Mouse (Mus musculus): ENCODE results near the gene Akap2.
A peak's percentile ranks its signal among the peaks of the same experiment; 100 is the strongest.

Gene Akap2

DNA sequence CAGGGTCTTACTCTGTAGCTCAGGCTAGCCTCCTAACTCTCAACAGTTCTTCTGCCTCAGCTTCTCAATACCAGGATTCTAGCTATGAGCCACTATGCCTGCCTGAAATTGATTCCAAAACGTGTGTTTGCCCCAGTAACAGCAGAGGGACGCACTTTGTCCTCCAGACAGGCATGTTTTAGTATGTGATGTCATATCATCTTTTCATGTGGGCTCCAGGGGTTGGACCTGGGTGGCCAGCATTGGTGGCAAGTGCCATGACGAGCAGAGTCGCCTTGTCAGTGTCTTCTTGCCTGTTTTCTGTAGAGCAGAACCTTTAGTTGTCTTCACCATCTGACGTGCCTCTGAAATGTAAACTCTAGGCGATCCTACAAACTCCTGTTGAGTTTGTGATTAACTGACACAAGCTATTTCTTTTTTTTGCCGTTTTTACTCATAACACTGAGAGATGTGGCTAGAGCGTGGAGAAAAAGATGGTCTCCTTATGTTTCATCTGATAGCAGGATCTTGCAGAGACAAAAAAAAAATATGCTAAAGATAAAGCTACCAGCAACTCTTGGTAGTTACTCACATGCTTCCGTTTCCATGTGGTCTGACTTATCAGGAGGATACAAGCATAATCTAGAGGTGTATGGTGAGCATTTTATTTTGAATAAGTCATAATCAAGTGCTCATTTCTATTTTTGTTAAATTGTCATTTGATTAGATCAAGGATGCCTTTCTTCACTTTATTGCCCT lies 80.3 kb downstream of the Akap2 start:
- no peak for DNase-seq (ENCODE audit: low spot score)

DNA sequence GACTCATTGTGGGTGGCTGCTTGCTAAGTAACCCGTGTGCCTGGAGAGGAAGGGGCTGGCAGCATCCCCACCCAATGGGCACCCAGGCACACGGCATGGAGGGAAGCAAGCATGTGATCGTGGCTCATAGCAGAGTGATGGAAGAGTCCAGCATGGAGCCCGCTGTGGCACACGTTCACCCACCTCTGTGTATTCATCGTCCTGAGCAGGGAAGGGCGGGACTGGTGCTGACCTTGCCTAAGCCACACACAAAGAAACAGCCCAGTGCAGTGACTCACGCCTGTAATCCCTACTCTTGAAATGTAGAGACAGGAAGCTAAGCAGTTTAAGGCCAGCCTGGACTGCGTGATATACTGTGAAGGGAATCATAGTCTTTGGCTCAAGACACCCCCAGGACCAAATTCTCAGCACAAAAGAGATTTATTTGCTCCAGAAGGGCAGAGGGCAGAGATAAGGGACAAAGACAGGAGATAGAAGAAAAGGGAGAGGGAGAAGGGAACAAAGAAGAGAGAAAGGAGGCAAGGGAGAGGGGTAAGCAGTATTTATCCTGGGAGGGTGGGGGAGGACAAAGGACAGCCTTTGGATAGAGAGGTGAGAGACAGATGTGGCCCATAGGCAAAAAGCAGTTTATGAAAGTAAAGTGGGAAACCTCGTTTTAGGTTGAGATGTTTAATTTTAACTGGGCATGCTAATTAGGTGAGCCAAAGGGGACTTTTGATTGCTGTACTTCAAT lies 81.0 kb downstream of the Akap2 start:
- DNase-seq (ENCODE audit: low spot score) = no peak

DNA sequence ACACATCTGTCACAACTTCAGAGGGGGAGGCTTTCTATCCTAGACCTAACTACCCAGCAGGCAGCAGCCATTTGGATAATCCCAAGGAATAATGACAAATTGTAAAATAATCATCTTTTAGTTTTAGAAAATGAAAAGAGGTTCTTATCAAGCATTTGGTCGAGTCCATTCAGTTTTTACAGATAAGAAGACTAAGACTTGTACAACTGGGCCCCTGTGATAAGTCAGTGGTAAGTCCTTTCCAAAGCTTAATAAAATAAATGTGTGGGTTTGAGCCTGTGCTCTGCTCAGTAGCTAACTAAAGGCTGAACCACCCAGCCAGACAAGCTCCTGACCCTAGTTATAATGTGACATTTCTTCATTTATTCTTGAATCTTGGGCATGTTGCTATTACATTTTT lies 81.8 kb downstream of the Akap2 start:
- no peak for DNase-seq (ENCODE audit: low spot score)

DNA sequence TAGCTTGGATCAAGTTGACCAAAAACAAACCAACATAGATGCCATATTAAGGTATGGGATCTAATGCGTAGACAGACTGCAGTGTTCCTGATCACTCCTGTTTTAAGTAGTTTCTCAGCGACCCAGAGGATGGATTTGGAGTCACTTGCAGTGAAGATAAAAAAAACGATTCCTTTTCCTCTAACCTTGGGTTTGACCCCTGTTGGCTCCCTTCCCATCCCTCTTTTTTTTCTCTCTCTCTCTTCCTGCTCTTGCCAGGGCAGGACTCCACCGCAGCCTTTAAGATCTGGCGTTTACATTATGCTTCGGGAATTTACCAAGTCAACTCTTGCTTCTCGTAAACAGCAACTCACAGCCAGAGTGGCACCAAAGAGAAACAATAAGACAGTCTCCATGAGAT lies 83.8 kb downstream of the Akap2 start:
- no peak for DNase-seq (ENCODE audit: low spot score)

DNA sequence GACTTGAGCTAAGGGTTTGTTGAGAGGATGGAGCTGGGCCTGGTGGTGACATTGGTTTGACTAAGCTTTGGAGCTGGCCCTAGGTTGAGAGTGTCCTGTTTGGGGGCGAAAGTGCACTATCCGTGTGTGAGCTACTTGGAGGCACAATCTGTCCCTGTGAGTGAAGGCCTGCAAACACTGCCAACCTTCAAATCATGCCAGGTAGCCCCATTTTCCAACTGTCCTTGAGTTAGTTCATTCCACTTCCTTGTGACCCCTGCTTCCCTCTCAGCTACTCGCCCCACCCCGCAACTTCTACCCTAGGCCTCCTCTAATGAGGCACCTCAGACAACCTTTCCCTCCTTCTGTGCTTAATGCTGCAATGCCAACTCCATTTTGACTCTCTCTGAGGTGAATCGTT lies 84.5 kb downstream of the Akap2 start:
- DNase-seq (ENCODE audit: low spot score) = no peak

DNA sequence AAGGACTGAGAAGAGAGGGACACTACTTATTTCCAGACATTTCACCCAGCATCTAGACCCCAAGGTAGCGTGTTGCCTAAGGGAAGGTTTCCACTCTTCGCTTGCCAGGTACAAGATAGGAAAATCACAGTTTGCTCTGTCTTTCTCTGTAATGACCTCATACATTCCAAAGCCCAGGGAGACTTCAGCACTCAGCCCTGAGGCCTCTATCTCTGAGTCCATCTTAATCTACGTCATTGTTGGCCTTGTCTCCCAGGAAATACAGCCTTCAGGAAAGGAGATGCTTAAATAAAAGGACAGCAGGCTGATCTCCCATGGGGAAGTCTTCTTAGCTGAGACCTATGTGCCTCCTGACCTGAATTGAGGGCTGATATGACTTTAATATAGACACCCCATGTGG lies 85.0 kb downstream of the Akap2 start:
- no peak for DNase-seq (ENCODE audit: low spot score)

DNA sequence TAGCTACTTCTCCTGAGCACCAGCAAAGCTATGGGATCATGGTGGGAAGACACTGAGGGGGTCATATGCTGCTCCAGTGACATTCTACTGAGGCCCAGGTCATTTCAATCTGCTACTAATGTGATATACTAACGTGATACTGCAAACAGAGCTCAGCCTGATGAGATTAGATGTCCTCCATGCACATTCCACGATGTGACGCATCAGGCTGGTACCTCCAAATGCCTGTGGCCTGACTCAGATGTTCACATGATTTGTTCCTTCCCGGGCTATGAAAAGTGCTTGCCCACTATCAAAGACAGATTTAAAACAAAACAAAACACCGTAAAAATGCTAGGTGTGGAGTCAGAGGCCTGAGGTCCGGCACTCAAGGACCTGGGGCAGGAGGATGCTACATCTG lies 87.4 kb downstream of the Akap2 start:
- DNase-seq (ENCODE audit: low spot score) = no peak

DNA sequence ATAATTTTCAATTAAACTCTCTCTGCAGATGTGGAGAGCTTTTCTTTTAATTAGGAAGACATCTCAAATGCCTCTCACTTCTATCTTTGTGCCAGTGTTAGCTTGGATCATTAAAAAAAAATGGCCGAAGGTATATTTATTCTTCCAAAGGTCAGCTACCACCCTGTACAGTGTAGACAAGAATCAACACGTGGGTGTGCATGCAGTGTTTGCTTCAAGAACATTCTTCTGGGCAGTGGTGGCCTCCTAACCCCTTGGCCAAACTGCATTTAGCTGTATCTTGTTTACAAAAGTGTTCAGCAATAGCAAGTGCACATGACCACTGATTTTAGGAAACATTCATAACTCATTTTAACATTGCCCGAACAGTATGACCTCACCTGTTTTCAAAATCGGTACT lies 92.0 kb downstream of the Akap2 start:
- peak; percentile 26 for DNase-seq (ENCODE audit: low spot score)

DNA sequence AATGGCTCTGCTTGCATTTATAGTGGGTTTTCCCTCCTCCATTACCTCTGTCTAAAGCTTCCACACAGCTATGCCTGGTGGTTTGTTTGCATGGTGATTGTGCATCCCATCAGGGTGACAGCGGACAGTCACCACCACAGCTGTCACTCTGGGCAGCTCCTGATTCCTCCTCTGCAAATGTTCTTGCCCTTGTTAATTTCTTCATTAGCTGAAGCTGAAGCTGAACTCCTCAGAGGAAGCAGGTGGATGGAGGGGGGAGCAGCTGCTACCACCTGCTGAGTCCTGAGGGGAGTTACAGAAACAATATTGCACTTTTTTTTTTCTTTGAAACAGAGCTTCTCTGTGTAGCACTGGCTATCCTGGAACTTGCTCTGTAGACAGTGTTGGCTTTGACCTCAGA lies 94.6 kb downstream of the Akap2 start:
- DNase-seq (ENCODE audit: low spot score) = no peak

DNA sequence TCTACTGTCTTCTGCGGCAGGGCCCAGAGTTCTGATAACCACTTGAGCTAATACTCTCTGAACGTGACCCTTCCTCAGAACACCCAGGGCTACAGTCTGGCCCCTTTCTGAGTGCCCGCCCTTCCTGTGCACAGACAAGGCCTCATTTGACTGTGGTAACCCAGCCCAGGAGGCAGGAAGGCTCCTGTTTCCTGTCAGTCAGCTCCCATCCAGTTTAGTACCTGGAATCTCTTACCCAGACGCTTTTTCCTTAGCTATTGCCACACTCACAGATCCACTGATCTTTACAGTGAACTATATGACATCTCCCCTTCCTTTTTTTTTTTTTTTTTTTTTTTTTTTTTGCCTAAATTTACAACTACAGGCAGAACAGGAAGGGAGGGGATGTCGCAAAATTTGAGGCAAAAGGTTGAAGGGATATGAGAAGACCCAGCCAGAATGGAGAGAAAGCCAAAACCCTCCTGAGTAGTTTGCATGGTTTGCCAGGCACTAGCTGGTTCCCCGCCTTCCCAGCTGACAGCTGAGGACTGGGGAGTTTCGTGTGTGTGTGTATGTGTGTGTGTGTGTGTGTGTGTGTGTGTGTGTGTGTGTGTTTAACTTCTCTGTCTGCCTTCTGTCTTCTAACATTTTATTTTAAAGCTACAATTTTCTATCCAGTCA lies 95.6 kb downstream of the Akap2 start:
- DNase-seq (ENCODE audit: low spot score) = peak; percentile 55

DNA sequence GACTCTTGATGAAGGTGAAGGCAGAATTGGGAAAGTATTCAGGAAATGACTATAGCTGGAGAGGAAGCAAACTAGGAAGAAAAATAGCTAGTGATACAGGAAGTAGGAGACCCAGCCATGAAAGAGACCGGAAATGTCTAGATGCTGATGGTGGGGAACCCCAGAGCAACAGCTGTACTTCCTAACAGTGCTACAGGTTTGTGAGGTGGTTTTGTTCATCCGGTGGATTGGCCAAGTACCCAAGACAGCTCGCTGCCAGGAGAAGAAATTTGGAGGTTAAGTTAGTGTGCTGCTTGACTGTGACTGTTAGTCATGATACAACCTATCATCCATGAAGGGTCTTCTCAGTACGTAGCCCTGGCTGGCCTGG lies 96.1 kb downstream of the Akap2 start:
- DNase-seq (ENCODE audit: low spot score) = no peak

DNA sequence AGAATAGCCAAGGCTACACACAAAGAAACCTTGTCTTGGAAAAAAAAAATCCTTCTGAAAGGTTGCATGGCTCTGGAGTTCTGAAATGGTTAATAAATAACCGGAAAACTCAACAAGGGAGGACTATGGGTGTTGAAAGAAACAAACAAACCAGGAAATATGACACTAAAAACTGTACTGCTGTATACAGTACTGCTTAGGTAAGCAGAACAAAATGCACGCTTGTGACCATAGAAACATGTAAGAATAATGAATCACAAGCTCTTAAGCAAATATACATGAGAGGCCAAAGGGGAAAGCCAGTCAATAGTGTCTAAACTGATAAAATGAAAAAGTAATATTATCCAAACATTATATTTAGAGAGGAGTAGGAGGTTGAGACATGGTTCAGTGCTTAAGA lies 97.9 kb downstream of the Akap2 start:
- DNase-seq (ENCODE audit: low spot score) = no peak

DNA sequence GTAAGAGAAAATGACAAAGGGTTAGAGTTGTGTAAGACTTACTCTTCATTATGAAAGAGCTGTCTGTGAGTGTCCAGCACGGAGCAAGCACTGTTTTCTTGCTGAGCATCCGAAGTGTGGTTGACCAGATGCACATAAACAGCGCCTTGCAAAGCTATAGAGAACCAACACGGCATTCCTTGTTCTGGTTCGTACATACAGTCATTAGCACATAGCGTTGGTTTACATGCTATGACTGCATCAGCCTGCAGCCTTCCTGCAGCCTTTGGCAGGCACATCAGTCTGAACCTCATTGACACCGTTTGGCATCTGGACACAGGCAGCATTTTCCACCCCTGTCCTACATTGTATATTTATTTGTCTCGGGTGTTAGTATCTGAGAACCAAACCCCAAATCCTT lies 98.7 kb downstream of the Akap2 start:
- DNase-seq (ENCODE audit: low spot score) = no peak

DNA sequence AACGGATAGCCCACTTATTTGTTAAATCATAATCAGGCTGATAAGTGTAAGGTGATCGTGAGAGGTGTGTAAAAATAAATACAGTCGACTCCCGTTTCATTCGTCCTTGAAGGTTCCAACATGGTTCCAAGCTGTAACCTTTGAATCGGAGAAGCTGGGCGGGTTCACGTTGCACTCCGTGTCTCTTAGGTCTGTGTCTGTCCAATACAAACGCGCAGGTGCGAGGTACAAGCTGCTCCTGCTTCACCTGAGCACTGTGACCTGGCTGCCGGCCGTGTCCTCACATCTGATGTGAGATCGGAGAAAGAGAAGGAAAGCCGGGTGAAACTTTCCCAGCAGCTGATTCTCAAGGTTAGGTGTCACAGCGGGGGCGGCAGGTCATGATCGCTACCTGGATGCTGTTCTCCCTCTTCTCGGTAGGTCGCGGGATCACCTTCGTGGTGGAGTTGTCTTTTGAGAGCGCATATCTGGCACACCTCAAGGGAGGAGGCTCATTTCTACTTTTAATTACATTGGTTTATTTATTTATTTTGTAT lies 103.5 kb downstream of the Akap2 start:
- no peak for DNase-seq (ENCODE audit: low spot score)

DNA sequence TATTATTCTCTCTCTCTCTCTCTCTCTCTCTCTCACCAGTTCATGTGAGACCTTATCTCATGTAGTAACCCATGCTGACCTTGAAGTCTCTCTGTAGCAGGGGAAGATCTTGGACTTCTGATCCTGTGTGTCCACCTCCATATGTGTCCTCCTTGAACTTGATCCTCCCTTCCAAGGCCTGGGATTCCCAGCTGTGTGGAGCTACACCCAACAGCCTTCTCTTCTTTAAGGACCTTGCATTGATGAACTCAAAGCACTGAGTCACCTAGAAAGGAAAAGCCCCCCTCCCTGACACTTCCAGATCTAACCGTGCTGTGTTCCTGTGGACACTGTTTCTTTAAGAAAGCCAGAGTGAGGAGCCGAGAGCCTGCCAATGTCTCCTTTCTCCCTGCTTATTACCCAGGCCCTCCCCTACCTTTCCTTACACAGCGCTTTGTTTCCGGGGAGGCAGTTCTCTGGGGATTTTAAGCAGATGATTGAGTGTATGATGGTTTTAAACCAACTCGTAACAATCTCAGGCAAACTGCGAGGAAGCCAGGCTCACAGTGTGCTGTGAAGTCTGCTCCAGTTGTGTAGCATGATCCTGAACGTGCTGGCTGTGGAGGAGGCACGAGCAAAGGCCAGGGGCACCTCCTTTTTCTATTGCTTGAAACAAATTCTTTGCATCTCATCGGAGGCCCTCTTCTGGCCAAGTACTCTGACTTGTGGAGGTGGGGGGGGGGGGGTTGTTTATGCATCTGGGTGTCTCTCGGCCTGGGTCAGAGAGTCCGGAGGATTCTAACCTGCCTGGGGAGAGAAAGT lies 104.3 kb downstream of the Akap2 start:
- DNase-seq (ENCODE audit: low spot score) = no peak

DNA sequence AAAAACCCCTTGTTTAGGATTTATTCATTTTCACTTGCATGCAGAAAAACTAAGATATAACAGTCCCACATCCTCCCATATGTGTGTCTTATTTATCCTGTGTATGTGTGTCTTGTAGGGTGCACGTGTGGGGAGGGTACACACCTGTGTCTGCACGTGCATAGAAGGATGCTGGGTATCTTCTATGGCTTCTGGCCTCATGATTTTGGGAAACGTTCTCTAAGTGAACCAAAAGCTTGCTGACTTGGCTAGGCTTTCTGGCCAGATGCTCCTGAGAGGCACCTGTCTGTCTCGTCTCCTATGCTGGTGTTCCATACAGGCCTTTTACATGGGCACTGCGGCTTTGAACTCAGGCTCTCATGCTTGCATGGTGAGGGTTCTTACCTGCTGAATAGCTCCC lies 105.2 kb downstream of the Akap2 start:
- DNase-seq (ENCODE audit: low spot score) = no peak

DNA sequence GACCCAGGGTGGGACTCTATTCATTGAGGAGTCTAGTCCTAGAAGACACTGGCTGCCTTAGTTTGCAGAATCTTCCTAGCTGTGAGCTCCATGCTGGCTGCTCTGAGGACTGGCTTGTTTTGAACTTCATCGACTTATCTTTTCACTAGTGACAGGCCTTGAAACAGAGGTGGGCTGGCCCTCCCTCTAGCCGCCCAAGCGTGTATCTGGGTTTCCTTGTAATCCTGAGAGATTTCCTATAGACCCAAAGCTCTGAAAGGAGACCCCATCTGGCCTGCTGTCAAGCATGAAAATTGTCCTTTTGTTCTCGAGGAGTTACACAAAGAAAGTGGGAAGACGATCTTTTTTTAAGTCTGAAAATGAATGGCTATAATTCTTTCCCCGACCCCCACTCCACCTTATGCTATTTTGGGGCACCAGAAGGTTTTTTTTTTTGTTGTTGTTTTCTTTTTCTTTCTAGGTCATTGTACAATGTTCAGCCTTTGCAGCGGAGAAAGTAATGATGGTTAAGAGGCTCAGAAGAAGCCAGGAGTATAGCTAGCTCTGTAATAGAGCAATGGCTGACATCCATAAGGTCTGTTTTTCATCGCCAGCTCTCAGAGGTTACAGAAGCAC lies 107.3 kb downstream of the Akap2 start:
- DNase-seq (ENCODE audit: low spot score) = no peak

DNA sequence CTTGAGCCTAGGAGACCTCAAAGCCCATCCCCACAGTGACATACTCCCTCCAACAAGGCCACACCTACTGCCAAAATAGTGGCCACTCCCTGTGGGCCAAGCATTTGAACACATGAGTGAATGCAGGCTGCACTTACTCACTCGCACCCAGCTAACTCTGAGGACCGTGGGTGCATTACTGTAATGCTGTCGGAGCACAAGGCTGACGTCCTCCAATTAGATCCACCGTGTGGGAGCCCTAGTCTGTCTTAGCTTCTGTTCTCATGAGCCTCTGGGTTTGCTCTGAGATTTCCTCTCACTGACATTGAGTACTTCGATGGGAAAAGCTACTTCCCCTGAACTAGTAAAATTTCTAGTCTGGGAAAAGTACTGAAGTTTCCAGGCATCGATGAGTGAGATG lies 108.8 kb downstream of the Akap2 start:
- DNase-seq (ENCODE audit: low spot score) = no peak

DNA sequence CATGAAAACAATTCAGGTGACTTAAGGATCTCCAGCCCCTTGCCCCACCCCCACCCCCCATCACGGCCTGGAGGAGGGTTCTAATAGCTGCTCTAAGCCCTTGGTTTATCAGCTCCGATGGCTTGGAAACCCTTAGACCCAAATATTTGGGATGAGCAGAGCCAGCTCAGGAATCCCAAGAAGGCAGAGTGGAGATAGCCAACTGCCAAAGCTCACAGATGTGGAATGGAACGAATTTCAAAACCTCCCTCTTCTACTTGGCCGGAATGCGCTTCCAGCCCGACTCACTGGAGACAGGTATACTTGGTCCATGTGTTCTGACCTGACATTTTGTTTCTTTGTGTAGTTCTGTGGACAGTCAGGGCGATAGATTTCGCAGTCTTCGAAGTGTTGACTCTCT lies 111.7 kb downstream of the Akap2 start:
- no peak for DNase-seq (ENCODE audit: low spot score)

DNA sequence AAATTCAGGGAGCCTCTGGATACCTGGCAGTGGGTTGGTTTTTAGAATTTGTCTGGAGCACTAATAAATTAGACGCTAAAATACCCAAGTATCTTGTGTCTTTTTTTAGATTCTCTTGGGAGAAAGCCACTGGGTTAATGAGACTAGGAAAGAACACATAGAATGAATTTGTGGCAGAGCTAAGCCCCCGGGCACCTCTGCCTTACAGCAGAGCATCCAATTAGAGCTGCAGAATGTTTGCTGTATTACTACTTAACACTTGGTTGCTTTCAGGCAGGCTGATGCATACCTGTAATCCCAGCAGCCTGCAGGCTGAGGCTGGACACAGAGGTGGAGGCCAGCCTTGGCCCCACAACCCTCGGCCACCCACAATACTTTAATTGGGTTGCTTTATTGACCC lies 112.3 kb downstream of the Akap2 start:
- no peak for DNase-seq (ENCODE audit: low spot score)

DNA sequence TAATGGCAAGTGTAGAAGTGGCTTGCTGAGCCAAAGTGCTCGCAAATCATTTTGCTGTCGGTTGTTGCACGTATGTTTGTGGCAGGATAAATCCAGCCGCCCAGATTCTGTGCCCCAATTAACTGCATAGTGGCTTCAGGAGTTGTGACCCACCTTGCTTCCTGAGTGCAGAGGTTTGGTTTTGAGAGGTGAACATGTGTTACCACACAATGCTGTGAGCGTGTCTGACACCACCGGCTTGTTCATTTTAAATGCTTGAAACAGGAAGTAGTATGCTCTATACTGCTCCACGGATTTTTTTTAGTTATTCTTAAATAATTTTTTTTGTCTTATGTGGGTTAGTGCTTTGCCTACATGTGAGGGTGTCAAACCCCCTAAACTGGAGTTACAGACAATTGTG lies 114.9 kb downstream of the Akap2 start:
- no peak for DNase-seq (ENCODE audit: low spot score)

DNA sequence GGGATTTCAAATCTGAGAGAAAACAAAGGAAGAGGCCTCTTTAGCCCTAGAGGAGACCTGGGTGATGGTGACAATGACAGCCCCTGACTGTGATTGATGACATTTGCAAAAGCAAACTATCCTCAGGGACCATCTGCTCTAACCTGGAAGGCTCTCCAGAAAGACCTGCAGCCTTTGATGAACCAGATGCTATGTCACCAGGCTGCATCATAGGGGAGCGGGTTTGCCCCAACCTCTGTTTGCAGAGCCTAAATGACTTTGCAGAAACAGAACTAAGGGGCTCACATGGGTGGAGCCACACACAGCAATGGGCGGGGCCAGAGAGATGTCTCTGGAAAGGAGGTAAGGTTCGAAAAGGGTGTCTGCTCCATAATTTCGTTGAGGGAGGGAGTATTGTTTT lies 115.6 kb downstream of the Akap2 start:
- DNase-seq (ENCODE audit: low spot score) = no peak

Data from adipocyte (in vitro differentiated cells).